Mouse (Mus musculus): ENCODE measurements around the gene Ablim1. TPM values are rescaled to one million over a fixed set of nuclear protein-coding genes. Genes with fewer than 3 reads are reported as not detected.
A peak's percentile ranks its signal among the peaks of the same experiment; 100 is the strongest.

The Ablim1 gene
- polyA plus RNA-seq, 1 experiment from 2014 or later = 58.7 TPM

DNA sequence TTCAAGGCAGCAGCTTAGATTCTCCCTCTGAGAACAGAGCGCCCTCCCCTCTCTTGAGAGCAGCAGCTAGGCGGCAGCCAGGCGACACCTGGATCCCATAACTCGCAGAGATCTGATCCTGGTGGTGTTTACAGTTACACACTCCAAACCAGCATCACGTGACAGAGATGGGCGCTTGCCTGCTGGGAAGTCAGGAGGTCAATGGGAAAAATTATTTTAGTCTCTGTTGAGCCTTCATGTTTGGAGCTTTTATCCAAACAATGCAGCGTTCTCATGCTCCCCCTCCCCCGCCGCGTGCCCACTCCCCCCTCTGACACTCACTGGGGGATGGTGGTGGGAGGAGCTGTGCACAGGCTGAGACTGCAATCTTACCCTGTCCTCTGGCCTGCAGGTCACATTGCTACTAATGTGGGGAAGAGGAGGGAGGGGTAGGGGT is 317.5 kb downstream of the Ablim1 start:
- ATAC-seq (ENCODE audit: low FRiP score) = 0 out of 2 replicates have a peak, but pooled peaks have one; percentile 38
- WGBS = 6% methylated on average over 10 of the region's 10 CpGs
- Histone ChIP-seq H3K9ac (replicated peaks) (no peak overlapping the region), H3K36me3 (no peaks in the 10 kb centered on the region), H3K27ac (replicated peaks) (peak overlapping the region; percentile 58), H3K4me1 (peaks cover 35% of the 10 kb centered on the region), H3K4me3 (replicated peaks) (peak overlapping the region; percentile 12; the same call in 1 of the 2 replicates), H3K9me3 (replicated peaks) (no peaks in the 10 kb centered on the region), H3K4me2 (peak overlapping the region; percentile 42), H3K27me3 (replicated peaks) (no peaks in the 10 kb centered on the region)

DNA sequence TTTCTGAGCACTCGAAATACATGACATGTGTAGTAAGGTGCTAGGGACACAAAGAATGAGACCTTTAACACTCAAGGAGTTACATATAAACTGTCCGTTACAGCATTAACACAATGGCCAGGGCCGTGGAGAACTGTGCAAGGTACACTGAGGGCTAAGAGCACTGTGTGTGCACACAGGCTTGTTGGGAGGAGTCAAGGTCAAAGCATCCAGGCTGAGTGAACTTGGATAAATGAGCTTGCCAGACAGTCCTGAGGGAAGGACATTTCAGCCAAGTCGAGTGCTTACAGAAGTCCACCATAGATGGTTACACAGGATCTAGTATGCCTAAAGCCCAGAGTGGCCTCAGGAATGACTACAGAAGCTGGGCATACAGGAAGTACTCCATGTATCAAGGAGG is 319.3 kb downstream of the Ablim1 start:
- Histone ChIP-seq H3K9ac (replicated peaks) (no peak overlapping the region), H3K4me2 (no peak overlapping the region), H3K36me3 (no peaks in the 10 kb centered on the region), H3K4me1 (peaks cover 43% of the 10 kb centered on the region), H3K27me3 (replicated peaks) (no peaks in the 10 kb centered on the region), H3K27ac (replicated peaks) (no peak overlapping the region), H3K9me3 (replicated peaks) (no peaks in the 10 kb centered on the region), H3K4me3 (replicated peaks) (no peak overlapping the region)
- 89% methylated on average over 4 of the region's 4 CpGs for WGBS
- ATAC-seq (ENCODE audit: low FRiP score) = no peak

DNA sequence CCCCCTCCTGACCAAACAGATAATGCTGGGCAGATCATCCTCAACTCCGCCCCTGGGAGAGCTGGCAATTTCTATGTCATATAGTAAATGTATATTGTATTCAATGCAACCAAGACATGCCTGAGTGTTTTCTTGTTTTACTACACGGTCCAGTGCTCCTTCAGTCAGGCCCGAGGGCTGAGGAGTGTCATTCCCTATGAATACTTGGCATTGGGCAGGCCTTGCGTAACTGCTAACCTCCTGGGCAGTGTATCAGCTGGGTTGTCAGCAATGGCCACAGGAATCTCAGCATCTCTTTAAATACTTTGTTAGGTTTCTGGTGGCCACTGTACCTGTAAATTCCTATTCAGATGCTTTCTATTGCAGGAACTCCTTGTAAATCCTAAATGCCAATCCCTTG is 320.1 kb downstream of the Ablim1 start:
- WGBS = 76% methylated on average over 4 of the region's 4 CpGs
- Histone ChIP-seq H3K27ac (replicated peaks) (no peak overlapping the region), H3K4me2 (no peak overlapping the region), H3K4me3 (replicated peaks) (no peak overlapping the region), H3K9me3 (replicated peaks) (no peaks in the 10 kb centered on the region), H3K4me1 (peaks cover 48% of the 10 kb centered on the region), H3K36me3 (no peaks in the 10 kb centered on the region), H3K9ac (replicated peaks) (no peak overlapping the region), H3K27me3 (replicated peaks) (no peaks in the 10 kb centered on the region)
- ATAC-seq (ENCODE audit: low FRiP score) = no peak

DNA sequence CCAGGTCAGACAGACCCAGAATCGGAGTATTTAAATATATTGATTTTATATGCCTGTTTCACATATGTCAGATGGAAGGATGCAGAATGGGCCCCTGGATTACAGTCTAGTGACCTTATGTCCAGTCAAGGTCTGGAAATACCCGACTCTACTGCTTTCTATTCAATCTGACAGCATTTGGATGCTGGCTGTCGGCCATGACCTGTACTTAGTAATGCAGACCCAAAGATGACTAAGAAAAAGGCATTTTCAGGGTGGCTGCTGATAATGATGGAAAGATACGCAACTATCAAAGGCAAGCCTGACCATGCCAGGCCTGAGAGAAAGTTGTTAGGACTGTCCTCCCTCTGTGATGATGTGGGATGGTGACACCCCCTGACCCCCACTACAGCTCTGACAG is 321.0 kb downstream of the Ablim1 start:
- 82% methylated on average over 4 of the region's 4 CpGs for WGBS
- ATAC-seq (ENCODE audit: low FRiP score) = no peak
- no peaks in the 10 kb centered on the region for H3K36me3 ChIP-seq
- H3K9ac ChIP-seq (replicated peaks) = no peak overlapping the region
- H3K27ac ChIP-seq (replicated peaks) = no peak overlapping the region
- no peak overlapping the region for H3K4me2 ChIP-seq
- H3K9me3 ChIP-seq (replicated peaks) = no peaks in the 10 kb centered on the region
- H3K4me1 ChIP-seq = peaks cover 51% of the 10 kb centered on the region
- H3K4me3 ChIP-seq (replicated peaks) = no peak overlapping the region
- H3K27me3 ChIP-seq (replicated peaks) = no peaks in the 10 kb centered on the region

GRCm38 (mm10) chr19:56992978-56993545 is 321.7 kb downstream of the Ablim1 start:
- Histone ChIP-seq H3K4me1 (peaks cover 55% of the 10 kb centered on the region), H3K4me3 (replicated peaks) (no peak overlapping the region), H3K27ac (replicated peaks) (no peak overlapping the region), H3K9ac (replicated peaks) (no peak overlapping the region), H3K27me3 (replicated peaks) (no peaks in the 10 kb centered on the region), H3K9me3 (replicated peaks) (no peaks in the 10 kb centered on the region), H3K4me2 (no peak overlapping the region), H3K36me3 (no peaks in the 10 kb centered on the region)
- 85% methylated on average over 8 of the region's 8 CpGs for WGBS
- ATAC-seq (ENCODE audit: low FRiP score) = no peak

GRCm38 (mm10) chr19:56990367-56991111 is 324.2 kb downstream of the Ablim1 start:
- ATAC-seq (ENCODE audit: low FRiP score) = peak; percentile 64
- Histone ChIP-seq H3K4me2 (peak overlapping the region; percentile 34), H3K9me3 (replicated peaks) (no peaks in the 10 kb centered on the region), H3K4me3 (replicated peaks) (no peak overlapping the region), H3K27me3 (replicated peaks) (no peaks in the 10 kb centered on the region), H3K9ac (replicated peaks) (no peak overlapping the region), H3K27ac (replicated peaks) (peak overlapping the region; percentile 23; the same call in 1 of the 2 replicates), H3K36me3 (no peaks in the 10 kb centered on the region), H3K4me1 (peaks cover 44% of the 10 kb centered on the region)
- WGBS = 26% methylated on average over 14 of the region's 14 CpGs

- Histone ChIP-seq H3K27me3 (replicated peaks) (no peaks in the 10 kb centered on the region), H3K4me1 (peaks cover 38% of the 10 kb centered on the region), H3K4me2 (no peak overlapping the region), H3K9me3 (replicated peaks) (no peaks in the 10 kb centered on the region), H3K4me3 (replicated peaks) (no peak overlapping the region), H3K27ac (replicated peaks) (no peak overlapping the region), H3K9ac (replicated peaks) (no peak overlapping the region), H3K36me3 (no peaks in the 10 kb centered on the region)
- no peak for ATAC-seq (ENCODE audit: low FRiP score)
- 62% methylated on average over 8 of the region's 8 CpGs for WGBS
Measured at GRCm38 (mm10) chr19:56989171-56989570, 325.5 kb downstream of the Ablim1 start.

DNA sequence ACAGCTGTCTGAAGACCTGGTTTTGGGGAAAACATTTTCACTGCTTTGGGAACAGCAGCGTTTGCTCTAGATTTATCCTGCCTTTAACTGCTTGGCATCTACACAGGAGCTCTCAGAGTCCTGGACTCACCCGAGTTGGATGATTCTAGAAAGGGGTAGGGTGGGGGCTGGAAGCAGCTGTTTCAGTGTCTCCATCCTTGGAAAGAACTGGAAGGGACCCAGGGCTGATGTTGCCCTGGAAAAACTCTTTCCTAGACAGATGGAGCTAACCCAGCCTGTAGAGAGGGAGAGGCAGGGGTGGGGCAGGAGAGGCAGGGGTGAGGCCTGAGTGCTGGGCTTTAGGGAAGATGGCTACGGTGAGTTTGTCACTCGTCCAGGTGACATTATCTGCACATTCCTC is 330.5 kb downstream of the Ablim1 start:
- ATAC-seq (ENCODE audit: low FRiP score) = no peak
- 78% methylated on average over 4 of the region's 4 CpGs for WGBS

GRCm38 (mm10) chr19:56983757-56984156 is 331.0 kb downstream of the Ablim1 start:
- no peak overlapping the region for H3K4me2 ChIP-seq
- H3K4me1 ChIP-seq = peaks cover 14% of the 10 kb centered on the region; the same call in 1 of the 2 replicates
- no peaks in the 10 kb centered on the region for H3K27me3 ChIP-seq (replicated peaks)
- no peak overlapping the region for H3K4me3 ChIP-seq (replicated peaks)
- no peak for ATAC-seq (ENCODE audit: low FRiP score)
- WGBS = 62% methylated on average over 10 of the region's 10 CpGs
- H3K27ac ChIP-seq (replicated peaks) = no peak overlapping the region
- H3K36me3 ChIP-seq = no peaks in the 10 kb centered on the region
- no peaks in the 10 kb centered on the region for H3K9me3 ChIP-seq (replicated peaks)
- H3K9ac ChIP-seq (replicated peaks) = no peak overlapping the region

More for the DNA sequence above, 330.5 kb downstream of the Ablim1 start:
- no peaks in the 10 kb centered on the region for H3K36me3 ChIP-seq
- H3K9me3 ChIP-seq (replicated peaks) = no peaks in the 10 kb centered on the region
- no peak overlapping the region for H3K4me2 ChIP-seq
- no peak overlapping the region for H3K27ac ChIP-seq (replicated peaks)
- H3K4me1 ChIP-seq = peaks cover 18% of the 10 kb centered on the region; the same call in 1 of the 2 replicates
- no peaks in the 10 kb centered on the region for H3K27me3 ChIP-seq (replicated peaks)
- no peak overlapping the region for H3K4me3 ChIP-seq (replicated peaks)
- no peak overlapping the region for H3K9ac ChIP-seq (replicated peaks)

Other genes with a start within 250 kb of the Ablim1 start
- gene Fam160b1, start 45.8 kb upstream of the Ablim1 start, polyA plus RNA-seq (2015; fragmentation: Nextera tagmentation; extraction: Ambion mirVana) = 12.6 and 12.9 TPM in 2 replicates
- gene Trub1, start 138.0 kb upstream of the Ablim1 start, polyA plus RNA-seq (2015; fragmentation: Nextera tagmentation; extraction: Ambion mirVana) = 14.9 and 17.8 TPM in 2 replicates